Comparison of ENCODE assay signal across 11 mouse cellular contexts in genomic region chr7:100732341-100733050, GRCm38 (mm10). TPM values are rescaled to one million over a fixed set of nuclear protein-coding genes. Genes with fewer than 3 reads are reported as not detected.
A peak's percentile ranks its signal among the peaks of the same experiment; 100 is the strongest.
DNase-seq lines count a peak whose midpoint lies in the region; ATAC-seq and TF ChIP-seq lines count a peak whose summit lies in the region.
"Had no signal": no experiment of that assay in that cellular context is flagged by ENCODE, and none has a peak within 500 bp of the region (broad histone marks: within the 10 kb centered on the region; RNA-seq: fewer than 3 reads in every experiment).

No protein-coding gene starts in this region.

- DNase-seq in heart, postnatal 0 days (ENCODE audit: low spot score), result no peak
- no peak for DNase-seq in heart, adult 8-10 months (ENCODE audit: low spot score)
- peak; percentile 31 for DNase-seq in CD4-positive, CD25-positive, alpha-beta regulatory T cell, adult 2 months (ENCODE audit: low read depth, low spot score)
- DNase-seq in adipocyte (ENCODE audit: low spot score), result peak; percentile 58
- peak; percentile 14 for DNase-seq in induced T-regulatory cell, adult 2 months (ENCODE audit: low read depth)
- DNase-seq in kidney, adult 18-20 months, result no peak
- no peak for DNase-seq in kidney, adult 8-10 months
- DNase-seq in gastrocnemius, adult 18-20 months (ENCODE audit: low spot score), result no peak

- H3K27ac ChIP-seq in heart, postnatal 0 days (ENCODE audit: low read depth), result no peak overlapping the region

- H3K4me1 ChIP-seq in heart, postnatal 0 days (ENCODE audit: control insufficient read depth, insufficient read depth), result peaks cover 12% of the 10 kb centered on the region

- TF ChIP-seq CTCF in heart, postnatal 0 days (IDR thresholded peaks at IDR 0.05; ENCODE audit: low read depth), result no peak

- ATAC-seq in heart, postnatal 0 days (ENCODE audit: insufficient read depth, low read depth), result no peak

- peak overlapping the region; percentile 45; the same call in 1 of the 2 replicates for H3K4me2 ChIP-seq in heart, postnatal 0 days (ENCODE audit: low read depth, low read length)

- H3K9me3 ChIP-seq in heart, postnatal 0 days (replicated peaks; ENCODE audit: control insufficient read depth, low read length), result no peaks in the 10 kb centered on the region
- H3K9me3 ChIP-seq: G1E; heart, embryonic 15.5 days; megakaryocyte, embryonic 14.5 days had no signal

- 32% methylated on average over 6 of the region's 6 CpGs for WGBS in heart, postnatal 0 days

- no peaks in the 10 kb centered on the region for H3K27me3 ChIP-seq in heart, postnatal 0 days (ENCODE audit: control insufficient read depth, insufficient read depth, low read length)
- H3K27me3 ChIP-seq: heart, embryonic 15.5 days; megakaryocyte, embryonic 14.5 days had no signal

- no peak for TF ChIP-seq EP300 in heart, postnatal 0 days (IDR thresholded peaks at IDR 0.05; ENCODE audit: low read depth)

- no peaks in the 10 kb centered on the region for H3K36me3 ChIP-seq in heart, postnatal 0 days (replicated peaks; ENCODE audit: control insufficient read depth, insufficient read depth, low read length)
- H3K36me3 ChIP-seq: heart, embryonic 15.5 days had no signal

- no peak overlapping the region for H3K4me3 ChIP-seq in heart, postnatal 0 days (ENCODE audit: low read depth, low read length)

- H3K9ac ChIP-seq in heart, postnatal 0 days (replicated peaks; ENCODE audit: low read depth, low read length), result no peak overlapping the region
- H3K9ac ChIP-seq: heart, embryonic 15.5 days had no signal

RNA-seq across cellular contexts. Expression of gene Fam168a, which starts 26.1 kb away (rescaled TPM):
- total RNA-seq in heart, postnatal 0 days (2014; rRNA removed; ENCODE audit: low replicate concordance), result 22.0 and 29.0 TPM in 2 replicates
- polyA plus RNA-seq in heart, postnatal 0 days (2015; fragmentation: Nextera tagmentation; extraction: Ambion mirVana), result 19.7 and 20.0 TPM in 2 replicates
- total RNA-seq in heart, adult 8-10 months (2022), result 10 to 100 TPM; 32.7 to 35.7 (median 34.1) TPM
- 10 to 100 TPM; 38.8 to 43.5 TPM for total RNA-seq in gastrocnemius, adult 18-20 months (2021)

Comparison
In these comparisons a context has a peak if more than half of its experiments do, and no peak if none do; other contexts are left out.
1. DNase-seq: peak in CD4-positive, CD25-positive, alpha-beta regulatory T cell, adult 2 months (single experiment), adipocyte (single experiment) and induced T-regulatory cell, adult 2 months (single experiment); none in heart, postnatal 0 days (single experiment), heart, adult 8-10 months (single experiment), kidney, adult 18-20 months (single experiment), kidney, adult 8-10 months (0 of 2) and gastrocnemius, adult 18-20 months (single experiment).